Mouse (Mus musculus): Measurements from ENCODE around the gene Chrna4. TPM values are rescaled to one million over a fixed set of nuclear protein-coding genes. Genes with fewer than 3 reads are reported as not detected.
A peak's percentile ranks its signal among the peaks of the same experiment; 100 is the strongest.

Gene Chrna4
- polyA plus RNA-seq, 1 experiment from 2014 or later: 0.33 TPM

- Histone ChIP-seq H3K9ac (ENCODE audit: low read depth, low read length) (no peak overlapping the region), H3K4me1 (replicated peaks; ENCODE audit: control insufficient read depth, insufficient read depth, low read length) (no peaks in the 10 kb centered on the region), H3K27me3 (replicated peaks; ENCODE audit: control insufficient read depth, insufficient read depth, low read length) (no peaks in the 10 kb centered on the region; the same call in 1 of the 2 replicates), H3K9me3 (ENCODE audit: control insufficient read depth) (no peaks in the 10 kb centered on the region), H3K4me2 (replicated peaks; ENCODE audit: low read depth) (no peak overlapping the region), H3K36me3 (ENCODE audit: control insufficient read depth, insufficient read depth) (no peaks in the 10 kb centered on the region), H3K27ac (ENCODE audit: low read depth, low read length) (no peak overlapping the region), H3K4me3 (ENCODE audit: low read depth, low read length) (no peak overlapping the region)
- ATAC-seq: no peak
- WGBS: 81% methylated on average over 11 of the region's 11 CpGs
- TF ChIP-seq CTCF (IDR thresholded peaks at IDR 0.05; ENCODE audit: low read depth): no peak
Measured at GRCm38 (mm10) chr2:181031406-181031934, 11.9 kb downstream of the Chrna4 start.

- Histone ChIP-seq H3K4me3 (ENCODE audit: low read depth, low read length) (no peak overlapping the region), H3K27me3 (replicated peaks; ENCODE audit: control insufficient read depth, insufficient read depth, low read length) (no peaks in the 10 kb centered on the region; the same call in 1 of the 2 replicates), H3K9me3 (ENCODE audit: control insufficient read depth) (no peaks in the 10 kb centered on the region), H3K4me2 (replicated peaks; ENCODE audit: low read depth) (no peak overlapping the region), H3K4me1 (replicated peaks; ENCODE audit: control insufficient read depth, insufficient read depth, low read length) (no peaks in the 10 kb centered on the region), H3K9ac (ENCODE audit: low read depth, low read length) (no peak overlapping the region), H3K36me3 (ENCODE audit: control insufficient read depth, insufficient read depth) (no peaks in the 10 kb centered on the region), H3K27ac (ENCODE audit: low read depth, low read length) (no peak overlapping the region)
- 77% methylated on average over 5 of the region's 5 CpGs for WGBS
- no peak for TF ChIP-seq CTCF (IDR thresholded peaks at IDR 0.05; ENCODE audit: low read depth)
- no peak for ATAC-seq
Measured at GRCm38 (mm10) chr2:181008339-181008738, 35.0 kb downstream of the Chrna4 start.

GRCm38 (mm10) chr2:181007054-181007453, 36.3 kb downstream of the Chrna4 start:
- ATAC-seq: no peak
- TF ChIP-seq CTCF (IDR thresholded peaks at IDR 0.05; ENCODE audit: low read depth): no peak
- H3K27ac ChIP-seq (ENCODE audit: low read depth, low read length): no peak overlapping the region

GRCm38 (mm10) chr2:180996905-180997304, 46.4 kb downstream of the Chrna4 start:
- Histone ChIP-seq H3K9ac (ENCODE audit: low read depth, low read length) (no peak overlapping the region), H3K27me3 (replicated peaks; ENCODE audit: control insufficient read depth, insufficient read depth, low read length) (no peaks in the 10 kb centered on the region), H3K36me3 (ENCODE audit: control insufficient read depth, insufficient read depth) (no peaks in the 10 kb centered on the region), H3K27ac (ENCODE audit: low read depth, low read length) (no peak overlapping the region), H3K4me2 (replicated peaks; ENCODE audit: low read depth) (no peak overlapping the region), H3K9me3 (ENCODE audit: control insufficient read depth) (no peaks in the 10 kb centered on the region), H3K4me1 (replicated peaks; ENCODE audit: control insufficient read depth, insufficient read depth, low read length) (no peaks in the 10 kb centered on the region), H3K4me3 (ENCODE audit: low read depth, low read length) (no peak overlapping the region)
- 78% methylated on average over 3 of the region's 3 CpGs for WGBS
- ATAC-seq: no peak
- no peak for TF ChIP-seq CTCF (IDR thresholded peaks at IDR 0.05; ENCODE audit: low read depth)

More at GRCm38 (mm10) chr2:181007054-181007453, 36.3 kb downstream of the Chrna4 start:
- H3K4me1 ChIP-seq (replicated peaks; ENCODE audit: control insufficient read depth, insufficient read depth, low read length): no peaks in the 10 kb centered on the region
- H3K27me3 ChIP-seq (replicated peaks; ENCODE audit: control insufficient read depth, insufficient read depth, low read length): no peaks in the 10 kb centered on the region; the same call in 1 of the 2 replicates
- H3K4me3 ChIP-seq (ENCODE audit: low read depth, low read length): no peak overlapping the region
- no peak overlapping the region for H3K4me2 ChIP-seq (replicated peaks; ENCODE audit: low read depth)
- no peak overlapping the region for H3K9ac ChIP-seq (ENCODE audit: low read depth, low read length)
- 66% methylated on average over 4 of the region's 4 CpGs for WGBS
- no peaks in the 10 kb centered on the region for H3K36me3 ChIP-seq (ENCODE audit: control insufficient read depth, insufficient read depth)
- no peaks in the 10 kb centered on the region for H3K9me3 ChIP-seq (ENCODE audit: control insufficient read depth)

GRCm38 (mm10) chr2:180996436-180996835, 46.9 kb downstream of the Chrna4 start:
- no peak for ATAC-seq
- 12% methylated on average over 5 of the region's 5 CpGs for WGBS

GRCm38 (mm10) chr2:180995457-180995856, 47.9 kb downstream of the Chrna4 start:
- Histone ChIP-seq H3K27ac (ENCODE audit: low read depth, low read length) (no peak overlapping the region), H3K9ac (ENCODE audit: low read depth, low read length) (no peak overlapping the region), H3K36me3 (ENCODE audit: control insufficient read depth, insufficient read depth) (no peaks in the 10 kb centered on the region), H3K4me1 (replicated peaks; ENCODE audit: control insufficient read depth, insufficient read depth, low read length) (no peaks in the 10 kb centered on the region), H3K27me3 (replicated peaks; ENCODE audit: control insufficient read depth, insufficient read depth, low read length) (no peaks in the 10 kb centered on the region), H3K4me3 (ENCODE audit: low read depth, low read length) (no peak overlapping the region), H3K9me3 (ENCODE audit: control insufficient read depth) (no peaks in the 10 kb centered on the region), H3K4me2 (replicated peaks; ENCODE audit: low read depth) (no peak overlapping the region)
- ATAC-seq: no peak
- WGBS: 89% methylated on average over 4 of the region's 4 CpGs
- no peak for TF ChIP-seq CTCF (IDR thresholded peaks at IDR 0.05; ENCODE audit: low read depth)

More at GRCm38 (mm10) chr2:180996436-180996835, 46.9 kb downstream of the Chrna4 start:
- H3K27ac ChIP-seq (ENCODE audit: low read depth, low read length): no peak overlapping the region
- no peak overlapping the region for H3K9ac ChIP-seq (ENCODE audit: low read depth, low read length)
- no peaks in the 10 kb centered on the region for H3K36me3 ChIP-seq (ENCODE audit: control insufficient read depth, insufficient read depth)
- no peak overlapping the region for H3K4me2 ChIP-seq (replicated peaks; ENCODE audit: low read depth)
- H3K9me3 ChIP-seq (ENCODE audit: control insufficient read depth): no peaks in the 10 kb centered on the region
- H3K27me3 ChIP-seq (replicated peaks; ENCODE audit: control insufficient read depth, insufficient read depth, low read length): no peaks in the 10 kb centered on the region
- no peaks in the 10 kb centered on the region for H3K4me1 ChIP-seq (replicated peaks; ENCODE audit: control insufficient read depth, insufficient read depth, low read length)
- TF ChIP-seq CTCF (IDR thresholded peaks at IDR 0.05; ENCODE audit: low read depth): peak; percentile 91
- no peak overlapping the region for H3K4me3 ChIP-seq (ENCODE audit: low read depth, low read length)

All from intestine, postnatal 0 days (tissue).